Comparison of ENCODE assay signal across 14 mouse cellular contexts in genomic region chr5:52431276-52431844, GRCm38 (mm10). TPM values are rescaled to one million over a fixed set of nuclear protein-coding genes. Genes with fewer than 3 reads are reported as not detected.
DNase-seq lines count a peak whose midpoint lies in the region; ATAC-seq and TF ChIP-seq lines count a peak whose summit lies in the region.
"Had no signal": no experiment of that assay in that cellular context is flagged by ENCODE, and none has a peak within 500 bp of the region (broad histone marks: within the 10 kb centered on the region; RNA-seq: fewer than 3 reads in every experiment).

No protein-coding gene starts in this region.

- no peak for TF ChIP-seq POLR2A in limb, embryonic 14.5 days (IDR thresholded peaks at IDR 0.05; ENCODE audit: borderline replicate concordance, extremely low read depth, insufficient read depth, insufficient read length)

- no peak overlapping the region for H3K4me2 ChIP-seq in intestine, embryonic 16.5 days (ENCODE audit: low read depth, low read length)
- H3K4me2 ChIP-seq in limb, embryonic 14.5 days (replicated peaks; ENCODE audit: low read depth, low read length, severe bottlenecking), result no peak overlapping the region
- no peak overlapping the region for H3K4me2 ChIP-seq in midbrain, embryonic 16.5 days (ENCODE audit: low read length)
- H3K4me2 ChIP-seq: hindbrain, embryonic 13.5 days; limb, embryonic 12.5 days; stomach, embryonic 15.5 days had no signal

- no peaks in the 10 kb centered on the region for H3K4me1 ChIP-seq in intestine, embryonic 16.5 days (ENCODE audit: control insufficient read depth, insufficient read depth, low read length)
- 0 out of 2 replicates have a peak, but pooled peaks cover 3% of the 10 kb centered on the region for H3K4me1 ChIP-seq in limb, embryonic 14.5 days (ENCODE audit: control insufficient read depth, insufficient read depth, low read length)
- peaks cover 3% of the 10 kb centered on the region; the same call in 1 of the 2 replicates for H3K4me1 ChIP-seq in midbrain, embryonic 16.5 days (ENCODE audit: control insufficient read depth, insufficient read depth, low read length)
- H3K4me1 ChIP-seq: stomach, embryonic 15.5 days had no signal

- peak; percentile 70 for ATAC-seq in intestine, embryonic 16.5 days
- ATAC-seq in limb, embryonic 14.5 days (ENCODE audit: low FRiP score, low read depth), result no peak
- ATAC-seq in midbrain, embryonic 16.5 days, result no peak
- ATAC-seq: CD4-positive, CD25-positive, alpha-beta regulatory T cell, adult 4 months; forebrain, embryonic 14.5 days had no signal

- 44% methylated on average over 8 of the region's 8 CpGs for WGBS in intestine, embryonic 16.5 days
- 20% methylated on average over 8 of the region's 8 CpGs for WGBS in limb, embryonic 14.5 days
- WGBS in midbrain, embryonic 16.5 days, result 63% methylated on average over 8 of the region's 8 CpGs

- no peak overlapping the region for H3K9ac ChIP-seq in intestine, embryonic 16.5 days (ENCODE audit: low read depth, low read length)
- no peak overlapping the region for H3K9ac ChIP-seq in limb, embryonic 14.5 days (ENCODE audit: low read depth, low read length, severe bottlenecking)
- H3K9ac ChIP-seq in midbrain, embryonic 16.5 days (ENCODE audit: low read depth, low read length), result no peak overlapping the region
- H3K9ac ChIP-seq: hindbrain, embryonic 13.5 days; limb, embryonic 12.5 days; stomach, embryonic 15.5 days had no signal

- no peaks in the 10 kb centered on the region for H3K27me3 ChIP-seq in intestine, embryonic 16.5 days (replicated peaks; ENCODE audit: control insufficient read depth, insufficient read depth, low read length)
- H3K27me3 ChIP-seq in limb, embryonic 14.5 days (ENCODE audit: control insufficient read depth, insufficient read depth, low read length), result no peaks in the 10 kb centered on the region; the same call in 1 of the 2 replicates
- H3K27me3 ChIP-seq in midbrain, embryonic 16.5 days (ENCODE audit: control insufficient read depth, insufficient read depth, low read depth, low read length), result no peaks in the 10 kb centered on the region
- H3K27me3 ChIP-seq: hindbrain, embryonic 13.5 days; limb, embryonic 12.5 days; stomach, embryonic 15.5 days had no signal

- H3K36me3 ChIP-seq in intestine, embryonic 16.5 days (ENCODE audit: control insufficient read depth, insufficient read depth, low read length), result no peaks in the 10 kb centered on the region
- no peaks in the 10 kb centered on the region for H3K36me3 ChIP-seq in limb, embryonic 14.5 days (ENCODE audit: control insufficient read depth, insufficient read depth, low read length)
- H3K36me3 ChIP-seq in midbrain, embryonic 16.5 days (ENCODE audit: control insufficient read depth, insufficient read depth, low read length), result no peaks in the 10 kb centered on the region
- H3K36me3 ChIP-seq: hindbrain, embryonic 13.5 days; limb, embryonic 12.5 days; stomach, embryonic 15.5 days had no signal

- peak; percentile 20 to 39 for DNase-seq in heart, postnatal 10 days
- DNase-seq in heart, adult 11 months, result no peak
- DNase-seq in lung, postnatal 14 days, result peak; percentile 3
- no peak for DNase-seq in lung, adult 18-20 months
- DNase-seq in limb, embryonic 14.5 days (ENCODE audit: low spot score), result peak; percentile 23
- no peak for DNase-seq in gastrocnemius, postnatal 14 days
- DNase-seq: gastrocnemius, postnatal 36 days had no signal

- no peak overlapping the region for H3K27ac ChIP-seq in intestine, embryonic 16.5 days (ENCODE audit: low read length)
- no peak overlapping the region for H3K27ac ChIP-seq in limb, embryonic 14.5 days (replicated peaks; ENCODE audit: low read depth, low read length)
- H3K27ac ChIP-seq in midbrain, embryonic 16.5 days (ENCODE audit: low read length), result no peak overlapping the region
- H3K27ac ChIP-seq: hindbrain, embryonic 13.5 days; limb, embryonic 12.5 days; stomach, embryonic 15.5 days had no signal

- no peaks in the 10 kb centered on the region for H3K9me3 ChIP-seq in intestine, embryonic 16.5 days (ENCODE audit: control insufficient read depth, low read length)
- H3K9me3 ChIP-seq in limb, embryonic 14.5 days (ENCODE audit: control insufficient read depth, low read length), result no peaks in the 10 kb centered on the region
- H3K9me3 ChIP-seq in midbrain, embryonic 16.5 days (replicated peaks; ENCODE audit: control insufficient read depth, low read length, poor library complexity, severe bottlenecking), result no peaks in the 10 kb centered on the region
- H3K9me3 ChIP-seq: hindbrain, embryonic 13.5 days; limb, embryonic 12.5 days; stomach, embryonic 15.5 days had no signal

- no peak overlapping the region for H3K4me3 ChIP-seq in intestine, embryonic 16.5 days (ENCODE audit: low read length)
- H3K4me3 ChIP-seq in limb, embryonic 14.5 days (replicated peaks; ENCODE audit: low read length), result no peak overlapping the region
- no peak overlapping the region for H3K4me3 ChIP-seq in midbrain, embryonic 16.5 days (ENCODE audit: low read depth, low read length)
- H3K4me3 ChIP-seq: hindbrain, embryonic 13.5 days; limb, embryonic 12.5 days; stomach, embryonic 15.5 days had no signal

- intact Hi-C loops in heart, postnatal 10 days (cut with DNase I), result no loop called here
- intact Hi-C loops in gastrocnemius, postnatal 14 days (cut with DNase I; ENCODE audit: low total_unique reads), result no loop called here

RNA-seq across cellular contexts. Expression of gene Ccdc149, which starts 40.0 kb away (rescaled TPM):
- 1 to 10 TPM; 6.1 to 7.3 TPM for total RNA-seq in heart, postnatal 10 days (2021)
- polyA plus RNA-seq in intestine, embryonic 16.5 days (2015; fragmentation: Nextera tagmentation; extraction: Ambion mirVana), result 2.8 and 3.2 TPM in 2 replicates
- 1.4 and 1.6 TPM in 2 replicates for polyA plus RNA-seq in limb, embryonic 14.5 days (2012; rRNA removed)
- 2.0 and 2.7 TPM in 2 replicates for polyA plus RNA-seq in limb, embryonic 14.5 days (2014; fragmentation: Nextera tagmentation; extraction: Ambion mirVana)
- 1 to 10 TPM; 2.2 to 2.6 TPM for total RNA-seq in gastrocnemius, postnatal 14 days (2021)
- polyA plus RNA-seq in midbrain, embryonic 16.5 days (2015; fragmentation: Nextera tagmentation; extraction: Ambion mirVana), result 15.1 and 15.4 TPM in 2 replicates
- polyA plus RNA-seq: CD4-positive, CD25-positive, alpha-beta regulatory T cell, adult 4 months had no signal

Comparison
In these comparisons a context has a peak if more than half of its experiments do, and no peak if none do; other contexts are left out.
1. DNase-seq: peak in heart, postnatal 10 days (2 of 2), lung, postnatal 14 days (single experiment) and limb, embryonic 14.5 days (single experiment); none in heart, adult 11 months (single experiment), lung, adult 18-20 months (0 of 2) and gastrocnemius, postnatal 14 days (single experiment).